ENCODE assay signal across 21 mouse cellular contexts in genomic region chr5:136073051-136073450, GRCm38 (mm10). TPM values are rescaled to one million over a fixed set of nuclear protein-coding genes. Genes with fewer than 3 reads are reported as not detected.
A peak's percentile ranks its signal among the peaks of the same experiment; 100 is the strongest.
DNase-seq lines count a peak whose midpoint lies in the region; ATAC-seq and TF ChIP-seq lines count a peak whose summit lies in the region.
"Had no signal": no experiment of that assay in that cellular context is flagged by ENCODE, and none has a peak within 500 bp of the region (broad histone marks: within the 10 kb centered on the region; RNA-seq: fewer than 3 reads in every experiment).

No protein-coding gene starts in this region.

- H3K4me3 ChIP-seq in limb, embryonic 14.5 days (replicated peaks; ENCODE audit: low read length), result no peak overlapping the region
- no peak overlapping the region for H3K4me3 ChIP-seq in limb, embryonic 10.5 days
- peak overlapping the region; percentile 43 for H3K4me3 ChIP-seq in E14TG2a.4 (replicated peaks; ENCODE audit: low read length)
- H3K4me3 ChIP-seq: forebrain, embryonic 10.5 days; forebrain, embryonic 13.5 days; heart, embryonic 12.5 days; heart, embryonic 15.5 days; hindbrain, embryonic 12.5 days; hindbrain, embryonic 15.5 days had no signal

- no peak for ATAC-seq in limb, embryonic 14.5 days (ENCODE audit: low FRiP score, low read depth)
- ATAC-seq: CD4-positive, CD25-positive, alpha-beta regulatory T cell, adult 4 months; forebrain, embryonic 13.5 days; forebrain, embryonic 16.5 days had no signal

- H3K27ac ChIP-seq in limb, embryonic 14.5 days (replicated peaks; ENCODE audit: low read depth, low read length), result 0 out of 2 replicates have a peak overlapping the region, but pooled peaks have one; percentile 10
- no peak overlapping the region for H3K27ac ChIP-seq in limb, embryonic 10.5 days
- H3K27ac ChIP-seq: forebrain, embryonic 10.5 days; forebrain, embryonic 13.5 days; heart, embryonic 15.5 days; hindbrain, embryonic 12.5 days; hindbrain, embryonic 15.5 days had no signal

- no peaks in the 10 kb centered on the region for H3K36me3 ChIP-seq in limb, embryonic 14.5 days (ENCODE audit: control insufficient read depth, insufficient read depth, low read length)
- no peaks in the 10 kb centered on the region for H3K36me3 ChIP-seq in limb, embryonic 10.5 days
- no peaks in the 10 kb centered on the region for H3K36me3 ChIP-seq in E14TG2a.4 (ENCODE audit: insufficient read depth, low read length)
- H3K36me3 ChIP-seq: forebrain, embryonic 10.5 days; heart, embryonic 12.5 days; heart, embryonic 15.5 days; hindbrain, embryonic 12.5 days; hindbrain, embryonic 15.5 days had no signal

- 0 out of 2 replicates have a peak, but pooled peaks cover 6% of the 10 kb centered on the region for H3K4me1 ChIP-seq in limb, embryonic 14.5 days (ENCODE audit: control insufficient read depth, insufficient read depth, low read length)
- no peaks in the 10 kb centered on the region for H3K4me1 ChIP-seq in limb, embryonic 10.5 days
- peaks cover 92% of the 10 kb centered on the region for H3K4me1 ChIP-seq in E14TG2a.4 (replicated peaks; ENCODE audit: low read depth, low read length)
- H3K4me1 ChIP-seq: forebrain, embryonic 10.5 days; hindbrain, embryonic 12.5 days; hindbrain, embryonic 15.5 days had no signal

- H3K4me2 ChIP-seq in limb, embryonic 14.5 days (replicated peaks; ENCODE audit: low read depth, low read length, severe bottlenecking), result no peak overlapping the region
- H3K4me2 ChIP-seq: forebrain, embryonic 13.5 days; heart, embryonic 12.5 days; heart, embryonic 15.5 days; hindbrain, embryonic 12.5 days; hindbrain, embryonic 15.5 days had no signal

- no peak for DNase-seq in limb, embryonic 14.5 days (ENCODE audit: low spot score)
- no peak for DNase-seq in limb, embryonic 10.5 days (ENCODE audit: low spot score)
- DNase-seq in ES-CJ7 (ENCODE audit: low read depth, low spot score) (peak; percentile 69), ZHBTc4 (ENCODE audit: low read depth, low spot score) (peak; percentile 54)
- no peak for DNase-seq in right cerebral cortex, postnatal 36 days (ENCODE audit: low spot score in 2 of 2)
- DNase-seq: adrenal gland, postnatal 10 days; adrenal gland, postnatal 36 days; cerebellum, adult 18-20 months; cerebellum, adult 9-10 months; cerebellum, postnatal 14 days; gastrocnemius, postnatal 25 days; heart, adult 18-20 months had no signal

- no peaks in the 10 kb centered on the region for H3K9me3 ChIP-seq in limb, embryonic 14.5 days (ENCODE audit: control insufficient read depth, low read length)
- no peaks in the 10 kb centered on the region for H3K9me3 ChIP-seq in limb, embryonic 10.5 days (replicated peaks)
- no peaks in the 10 kb centered on the region for H3K9me3 ChIP-seq in E14TG2a.4 (ENCODE audit: low read length)
- H3K9me3 ChIP-seq: forebrain, embryonic 10.5 days; forebrain, embryonic 13.5 days; heart, embryonic 12.5 days; heart, embryonic 15.5 days; hindbrain, embryonic 12.5 days; hindbrain, embryonic 15.5 days had no signal

- H3K9ac ChIP-seq in limb, embryonic 14.5 days (ENCODE audit: low read depth, low read length, severe bottlenecking), result no peak overlapping the region
- H3K9ac ChIP-seq: forebrain, embryonic 13.5 days; heart, embryonic 12.5 days; heart, embryonic 15.5 days; hindbrain, embryonic 12.5 days; hindbrain, embryonic 15.5 days had no signal

- no peak for TF ChIP-seq POLR2A in limb, embryonic 14.5 days (IDR thresholded peaks at IDR 0.05; ENCODE audit: borderline replicate concordance, extremely low read depth, insufficient read depth, insufficient read length)

- 60% methylated on average over 6 of the region's 6 CpGs for WGBS in limb, embryonic 14.5 days
- 68% methylated on average over 6 of the region's 6 CpGs for WGBS in limb, embryonic 10.5 days

- TF ChIP-seq CTCF in E14TG2a.4 (conservative IDR thresholded peaks at IDR 0.05; ENCODE audit: low read length), result no peak

- H3K27me3 ChIP-seq in limb, embryonic 14.5 days (ENCODE audit: control insufficient read depth, insufficient read depth, low read length), result no peaks in the 10 kb centered on the region
- no peaks in the 10 kb centered on the region for H3K27me3 ChIP-seq in limb, embryonic 10.5 days (ENCODE audit: low read depth, poor library complexity, severe bottlenecking)
- H3K27me3 ChIP-seq in E14TG2a.4 (ENCODE audit: insufficient read depth, low read length), result no peaks in the 10 kb centered on the region
- H3K27me3 ChIP-seq: forebrain, embryonic 13.5 days; hindbrain, embryonic 12.5 days; hindbrain, embryonic 15.5 days had no signal

RNA-seq across cellular contexts. Expression of gene Rasa4, which starts 10.7 kb away (rescaled TPM):
- 29.4 and 35.0 TPM in 2 replicates for polyA plus RNA-seq in limb, embryonic 14.5 days (2012; rRNA removed)
- polyA plus RNA-seq in limb, embryonic 14.5 days (2014; fragmentation: Nextera tagmentation; extraction: Ambion mirVana), result 14.1 and 17.1 TPM in 2 replicates
- 1.1 and 2.4 TPM in 2 replicates for polyA plus RNA-seq in limb, embryonic 10.5 days (2016; fragmentation: Nextera tagmentation; extraction: Ambion mirVana)

RNA-seq across cellular contexts. Expression of gene Upk3bl, which starts 18.8 kb away (rescaled TPM):
- polyA plus RNA-seq in limb, embryonic 14.5 days (2012; rRNA removed), result 3.0 and 7.5 TPM in 2 replicates
- polyA plus RNA-seq in limb, embryonic 14.5 days (2014; fragmentation: Nextera tagmentation; extraction: Ambion mirVana), result 11.5 and 14.1 TPM in 2 replicates
- polyA plus RNA-seq in limb, embryonic 10.5 days (2016; fragmentation: Nextera tagmentation; extraction: Ambion mirVana), result 3.5 and 4.9 TPM in 2 replicates
- polyA plus RNA-seq: CD4-positive, CD25-positive, alpha-beta regulatory T cell, adult 4 months; forebrain, embryonic 13.5 days; forebrain, embryonic 16.5 days had no signal

RNA-seq across cellular contexts. Expression of gene Upk3b, which starts 34.8 kb away (rescaled TPM):
- 0.15 and 1.1 TPM in 2 replicates for polyA plus RNA-seq in limb, embryonic 14.5 days (2012; rRNA removed)
- 0.28 and 0.74 TPM in 2 replicates for polyA plus RNA-seq in limb, embryonic 14.5 days (2014; fragmentation: Nextera tagmentation; extraction: Ambion mirVana)
- 1.5 and 5.5 TPM in 2 replicates for polyA plus RNA-seq in limb, embryonic 10.5 days (2016; fragmentation: Nextera tagmentation; extraction: Ambion mirVana)
- polyA plus RNA-seq: CD4-positive, CD25-positive, alpha-beta regulatory T cell, adult 4 months; forebrain, embryonic 10.5 days; forebrain, embryonic 13.5 days; forebrain, embryonic 16.5 days; hindbrain, embryonic 15.5 days had no signal

RNA-seq across cellular contexts. Expression of gene Polr2j, which starts 43.4 kb away (rescaled TPM):
- 148 and 156 TPM in 2 replicates for polyA plus RNA-seq in limb, embryonic 14.5 days (2012; rRNA removed)
- 245 and 251 TPM in 2 replicates for polyA plus RNA-seq in limb, embryonic 14.5 days (2014; fragmentation: Nextera tagmentation; extraction: Ambion mirVana)
- polyA plus RNA-seq in limb, embryonic 10.5 days (2016; fragmentation: Nextera tagmentation; extraction: Ambion mirVana), result 283 and 310 TPM in 2 replicates

Comparison
In these comparisons a context has a peak if more than half of its experiments do, and no peak if none do; other contexts are left out.
1. DNase-seq: peak in ES-CJ7 (single experiment) and ZHBTc4 (single experiment); none in limb, embryonic 14.5 days (single experiment), limb, embryonic 10.5 days (single experiment) and right cerebral cortex, postnatal 36 days (0 of 2).